Mouse (Mus musculus): ENCODE measurements at regions not wholly inside any gene's neighbourhood (a gene's known extent, or its start where the extent isn't known, plus 50 kb on each side); places are given as distances from the start of the nearest gene placed in this dataset.
A peak's percentile ranks its signal among the peaks of the same experiment; 100 is the strongest.

- DNase-seq: peak; percentile 46 to 59
Measured at GRCm38 (mm10) chr4:62755237-62755900, 195.7 kb downstream of the Rgs3 start.

- no peak for DNase-seq
Measured at GRCm38 (mm10) chr4:62756721-62757206, 197.1 kb downstream of the Rgs3 start.

GRCm38 (mm10) chr4:62760748-62761604 lies 201.3 kb downstream of the Rgs3 start:
- DNase-seq: peak in 1 of 2 experiments; percentile 43

- peak; percentile 95 to 97 for DNase-seq
Measured at GRCm38 (mm10) chr4:62761672-62762071, 202.0 kb downstream of the Rgs3 start.

- peak; percentile 92 to 95 for DNase-seq
Measured at GRCm38 (mm10) chr4:62763990-62764389, 201.4 kb upstream of the Zfp618 start.

GRCm38 (mm10) chr4:62769469-62770234 lies 195.7 kb upstream of the Zfp618 start:
- DNase-seq: no peak

GRCm38 (mm10) chr4:62775005-62775609 lies 190.3 kb upstream of the Zfp618 start:
- no peak for DNase-seq

GRCm38 (mm10) chr4:62776881-62777280 lies 188.5 kb upstream of the Zfp618 start:
- no peak for DNase-seq

- DNase-seq: no peak
Measured at GRCm38 (mm10) chr4:62777436-62777835, 187.9 kb upstream of the Zfp618 start.

GRCm38 (mm10) chr4:62778621-62779020 lies 186.8 kb upstream of the Zfp618 start:
- DNase-seq: no peak

GRCm38 (mm10) chr4:62780409-62780808 lies 185.0 kb upstream of the Zfp618 start:
- DNase-seq: peak; percentile 96 to 98

GRCm38 (mm10) chr4:62780837-62781236 lies 184.5 kb upstream of the Zfp618 start:
- peak; percentile 30 to 36 for DNase-seq

- DNase-seq: no peak
Measured at GRCm38 (mm10) chr4:62781309-62781800, 184.0 kb upstream of the Zfp618 start.

GRCm38 (mm10) chr4:62785711-62786110 lies 179.7 kb upstream of the Zfp618 start:
- DNase-seq: peak; percentile 54 to 64

- no peak for DNase-seq
Measured at GRCm38 (mm10) chr4:62789696-62790095, 175.7 kb upstream of the Zfp618 start.

GRCm38 (mm10) chr4:62793582-62793981 lies 171.8 kb upstream of the Zfp618 start:
- no peak for DNase-seq

GRCm38 (mm10) chr4:62795538-62795937 lies 169.8 kb upstream of the Zfp618 start:
- no peak for DNase-seq

GRCm38 (mm10) chr4:62799923-62800322 lies 165.4 kb upstream of the Zfp618 start:
- DNase-seq: no peak

- DNase-seq: no peak
Measured at GRCm38 (mm10) chr4:62805841-62806240, 159.5 kb upstream of the Zfp618 start.

- no peak for DNase-seq
Measured at GRCm38 (mm10) chr4:62806786-62807185, 158.6 kb upstream of the Zfp618 start.

GRCm38 (mm10) chr4:62807926-62808552 lies 157.3 kb upstream of the Zfp618 start:
- DNase-seq: no peak

GRCm38 (mm10) chr4:62808553-62808950 lies 156.8 kb upstream of the Zfp618 start:
- no peak for DNase-seq

All from cerebellum, postnatal 14 days (tissue).